Mouse (Mus musculus) neural tube, embryonic 11.5 days (tissue): Measurements from ENCODE around the gene Trmt44. TPM values are rescaled to one million over a fixed set of nuclear protein-coding genes. Genes with fewer than 3 reads are reported as not detected.

Experiments
- ATAC-seq: fragments of 200-750 bp; cut with Nextera tagmentation; 2 replicates; pipeline ENCODE4 v1.8.0; 2017; ENCODE audit warnings: moderate number of reproducible peaks, mild to moderate bottlenecking, moderate TSS enrichment, moderate library complexity; ENCODE audit not compliant: insufficient read depth, low FRiP score, low TSS enrichment
- DNase-seq: peaks from one replicate; pipeline ENCODE4 v3.0.0-alpha.2; 2015; ENCODE audit warnings: low spot score
- H3K27ac ChIP-seq: fragments of 300-500 bp; sonication (generic); 2 replicates; pipeline ENCODE4 v1.5.1; 2014; ENCODE audit warnings: low read depth, mild to moderate bottlenecking, low read length
- H3K27me3 ChIP-seq: fragments of 300-500 bp; sonication (generic); 2 replicates; pipeline ENCODE4 v1.6.1; 2014; ENCODE audit warnings: mild to moderate bottlenecking, low read length, mixed read lengths; ENCODE audit not compliant: control insufficient read depth, insufficient read depth
- H3K36me3 ChIP-seq: fragments of 300-500 bp; sonication (generic); 2 replicates; pipeline ENCODE4 v1.6.1; 2014; ENCODE audit warnings: mild to moderate bottlenecking, low read length, moderate library complexity, mixed read lengths; ENCODE audit not compliant: control insufficient read depth, insufficient read depth
- H3K4me1 ChIP-seq: fragments of 300-500 bp; sonication (generic); 2 replicates; pipeline ENCODE4 v1.6.1; 2014; ENCODE audit warnings: low read length, mixed read lengths; ENCODE audit not compliant: control insufficient read depth, insufficient read depth
- H3K4me2 ChIP-seq: fragments of 300-500 bp; sonication (generic); 2 replicates; pipeline ENCODE4 v1.6.1; 2014; ENCODE audit warnings: low read depth, mild to moderate bottlenecking, moderate library complexity
- H3K4me3 ChIP-seq: fragments of 300-500 bp; sonication (generic); 2 replicates; pipeline ENCODE4 v1.5.1; 2014; ENCODE audit warnings: low read depth, low read length
- H3K9ac ChIP-seq: fragments of 300-500 bp; sonication (generic); 2 replicates; pipeline ENCODE4 v1.6.1; 2014; ENCODE audit warnings: mild to moderate bottlenecking, low read length
- H3K9me3 ChIP-seq: fragments of 300-500 bp; sonication (generic); 2 replicates; pipeline ENCODE4 v1.6.1; 2016; ENCODE audit warnings: low read length; ENCODE audit not compliant: control insufficient read depth
- WGBS: fragments of 180-500 bp; shearing (Covaris S2); extraction: QIAGEN DNeasy Blood & Tissue Kit; methylation state at CpG from one replicate; pipeline ENCODE4 v1.1.7; 2014; 5-methylcytosine and 5-hydroxymethylcytosine counted together
- polyA plus RNA-seq: library from polyadenylated mRNA; unstranded; fragments of >200 nt; fragmentation: Nextera tagmentation; extraction: Ambion mirVana; gene quantifications from 2 replicates; pipeline ENCODE4 v1.2.1, GENCODE M21; 2014

Trmt44 gene
- polyA plus RNA-seq, 1 experiment from 2014 or later = 10.2 TPM

DNA sequence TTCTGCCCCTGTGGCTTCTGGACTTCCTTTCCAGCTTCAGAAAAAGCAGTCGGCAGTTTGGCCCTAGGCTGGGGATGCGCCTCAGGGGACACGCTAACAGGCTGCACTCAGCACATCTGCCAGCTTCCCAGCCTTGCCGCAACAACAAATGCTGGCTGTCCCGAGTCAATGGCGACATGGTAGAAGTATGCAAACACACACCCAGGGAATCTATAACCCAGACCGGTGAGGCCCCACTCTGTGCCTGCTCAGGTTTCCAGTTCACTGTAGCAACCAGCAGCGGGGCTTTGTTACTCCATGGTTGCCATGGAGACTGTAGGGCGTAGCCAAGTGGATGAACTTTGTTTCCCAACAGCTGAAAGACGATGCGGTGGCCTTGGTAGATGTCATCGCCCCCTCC lies 34.5 kb upstream of the Trmt44 start:
- Histone ChIP-seq H3K27ac (peak overlapping the region; percentile 35; the same call in 1 of the 2 replicates), H3K36me3 (no peaks in the 10 kb centered on the region), H3K4me3 (no peak overlapping the region), H3K27me3 (no peaks in the 10 kb centered on the region), H3K9ac (no peak overlapping the region), H3K4me2 (no peak overlapping the region), H3K9me3 (no peaks in the 10 kb centered on the region), H3K4me1 (peaks cover 14% of the 10 kb centered on the region)
- WGBS = 16% methylated on average over 12 of the region's 12 CpGs
- ATAC-seq = peak; percentile 71; the same call in 1 of the 2 replicates
- peak; percentile 71 for DNase-seq

DNA sequence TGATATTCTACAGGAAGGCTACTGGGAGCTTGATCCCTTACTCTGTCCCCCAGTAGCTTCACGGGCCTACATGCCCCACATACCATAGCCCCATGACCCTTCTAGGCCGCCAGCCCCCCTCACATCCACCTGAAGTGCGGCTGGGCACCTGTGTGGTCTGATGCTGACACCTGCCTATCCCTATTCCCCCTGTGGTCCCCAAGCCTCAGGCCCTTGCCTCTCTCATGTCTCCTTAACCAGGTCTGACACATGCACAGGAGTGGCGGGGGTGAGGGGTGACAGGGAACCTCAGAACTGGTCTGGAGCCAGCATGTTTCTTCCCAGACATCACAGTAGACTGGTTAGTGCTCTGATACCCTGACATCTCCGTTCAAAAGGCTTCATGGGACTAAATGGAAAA lies 33.7 kb upstream of the Trmt44 start:
- Histone ChIP-seq H3K4me2 (no peak overlapping the region), H3K36me3 (no peaks in the 10 kb centered on the region), H3K4me1 (peaks cover 14% of the 10 kb centered on the region), H3K9ac (no peak overlapping the region), H3K27me3 (no peaks in the 10 kb centered on the region), H3K9me3 (no peaks in the 10 kb centered on the region), H3K4me3 (no peak overlapping the region), H3K27ac (no peak overlapping the region)
- no peak for DNase-seq
- no peak for ATAC-seq
- WGBS = 79% methylated on average over 5 of the region's 5 CpGs

DNA sequence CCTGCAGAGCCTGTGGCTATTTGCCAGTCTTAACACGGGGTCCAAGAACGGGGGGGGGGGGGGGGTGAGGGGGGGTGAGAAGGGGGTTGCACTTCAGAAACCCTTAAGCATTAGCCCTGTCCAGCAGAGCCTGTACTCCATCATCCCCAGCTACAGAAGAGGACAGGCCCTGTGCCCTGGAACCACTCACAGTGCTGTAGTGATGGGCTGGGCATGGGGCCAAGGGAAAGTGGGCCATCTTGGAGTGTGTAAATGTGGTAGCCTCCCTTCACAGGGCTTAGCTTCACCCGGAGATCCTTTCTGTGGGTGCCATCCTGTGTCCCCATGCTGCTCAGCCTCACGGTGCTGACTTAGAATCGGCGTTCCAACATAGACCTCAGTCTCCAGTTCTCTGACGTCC lies 32.9 kb upstream of the Trmt44 start:
- DNase-seq = no peak
- Histone ChIP-seq H3K4me3 (no peak overlapping the region), H3K36me3 (no peaks in the 10 kb centered on the region), H3K9me3 (no peaks in the 10 kb centered on the region), H3K4me1 (peaks cover 14% of the 10 kb centered on the region), H3K27ac (no peak overlapping the region), H3K27me3 (no peaks in the 10 kb centered on the region), H3K4me2 (no peak overlapping the region), H3K9ac (no peak overlapping the region)
- WGBS = 80% methylated on average over 6 of the region's 7 CpGs
- ATAC-seq = no peak

DNA sequence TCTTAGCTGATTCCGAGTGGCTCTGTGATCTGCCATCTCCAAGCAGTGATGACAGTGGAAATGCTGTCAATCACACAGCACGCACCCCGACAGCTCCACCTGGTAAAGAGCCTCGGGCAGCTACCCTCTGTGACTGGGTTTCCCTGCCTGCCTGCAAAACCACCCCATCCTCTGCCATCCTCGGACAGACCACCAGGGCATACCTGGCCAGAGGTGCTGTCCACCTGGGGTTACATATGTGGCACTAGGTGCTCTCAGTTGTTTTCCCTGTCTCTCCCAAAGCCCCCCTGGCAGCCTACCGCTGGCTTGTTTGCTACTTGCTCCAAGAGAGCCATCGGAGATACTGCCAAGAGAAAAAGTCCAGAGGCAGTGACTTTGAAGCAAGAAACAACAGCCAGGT lies 31.9 kb upstream of the Trmt44 start:
- H3K4me1 ChIP-seq = peaks cover 14% of the 10 kb centered on the region
- no peaks in the 10 kb centered on the region for H3K9me3 ChIP-seq
- H3K9ac ChIP-seq = no peak overlapping the region
- DNase-seq (no peak), ATAC-seq (no peak)
- H3K4me2 ChIP-seq = no peak overlapping the region
- H3K27me3 ChIP-seq = no peaks in the 10 kb centered on the region
- H3K27ac ChIP-seq = no peak overlapping the region
- H3K36me3 ChIP-seq = no peaks in the 10 kb centered on the region
- no peak overlapping the region for H3K4me3 ChIP-seq
- WGBS = 87% methylated on average over 7 of the region's 7 CpGs

DNA sequence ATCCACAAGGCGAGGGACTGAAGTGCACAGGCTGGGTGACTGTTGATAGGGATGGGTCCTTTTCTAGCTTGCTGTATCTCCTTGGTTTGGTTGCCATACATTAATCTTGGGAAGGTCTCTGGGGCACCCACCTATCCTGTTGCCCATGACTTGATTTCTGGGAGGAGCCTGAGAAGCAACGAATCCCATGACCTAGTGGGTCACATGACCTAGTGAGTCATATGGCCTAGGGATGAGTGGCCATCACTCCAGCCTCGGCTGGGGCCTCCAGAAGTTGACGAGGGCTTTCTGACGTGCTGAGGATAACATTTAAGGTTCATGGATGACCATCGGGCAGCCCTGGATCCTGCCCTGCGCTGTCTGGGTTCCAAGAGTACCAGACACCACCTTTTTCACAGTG lies 30.5 kb upstream of the Trmt44 start:
- ATAC-seq = no peak
- no peaks in the 10 kb centered on the region for H3K27me3 ChIP-seq
- H3K9ac ChIP-seq = no peak overlapping the region
- no peaks in the 10 kb centered on the region for H3K9me3 ChIP-seq
- no peak overlapping the region for H3K4me2 ChIP-seq
- no peak overlapping the region for H3K27ac ChIP-seq
- no peaks in the 10 kb centered on the region for H3K36me3 ChIP-seq
- no peak overlapping the region for H3K4me3 ChIP-seq
- DNase-seq = no peak
- WGBS = 87% methylated on average over 7 of the region's 7 CpGs
- H3K4me1 ChIP-seq = peaks cover 14% of the 10 kb centered on the region

DNA sequence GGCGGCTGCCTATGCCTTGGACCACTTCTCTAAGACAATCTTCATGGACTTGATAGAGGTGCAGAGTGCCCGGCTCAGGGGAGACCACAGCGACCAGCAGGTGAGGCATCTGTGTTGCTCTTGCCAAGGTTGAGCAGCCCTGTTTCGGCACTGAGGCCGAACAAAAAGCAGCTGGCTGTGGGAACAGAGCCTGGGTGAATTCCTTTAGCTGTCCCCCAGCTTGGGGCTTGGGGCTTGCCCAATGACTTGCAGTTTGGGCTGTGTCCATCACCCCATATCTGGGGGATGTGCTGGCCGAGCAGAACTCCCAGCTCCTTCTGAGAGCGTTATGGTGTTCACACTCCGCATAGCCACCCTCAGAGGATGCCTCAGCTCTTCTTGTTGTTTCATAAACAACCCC lies 26.7 kb upstream of the Trmt44 start:
- no peaks in the 10 kb centered on the region for H3K27me3 ChIP-seq
- no peak overlapping the region for H3K27ac ChIP-seq
- H3K4me3 ChIP-seq = no peak overlapping the region
- no peak overlapping the region for H3K4me2 ChIP-seq
- ATAC-seq = no peak
- H3K9ac ChIP-seq = no peak overlapping the region
- no peak for DNase-seq
- H3K36me3 ChIP-seq = peaks cover 3% of the 10 kb centered on the region; the same call in 1 of the 2 replicates
- H3K4me1 ChIP-seq = no peaks in the 10 kb centered on the region
- no peaks in the 10 kb centered on the region for H3K9me3 ChIP-seq
- 93% methylated on average over 8 of the region's 8 CpGs for WGBS

DNA sequence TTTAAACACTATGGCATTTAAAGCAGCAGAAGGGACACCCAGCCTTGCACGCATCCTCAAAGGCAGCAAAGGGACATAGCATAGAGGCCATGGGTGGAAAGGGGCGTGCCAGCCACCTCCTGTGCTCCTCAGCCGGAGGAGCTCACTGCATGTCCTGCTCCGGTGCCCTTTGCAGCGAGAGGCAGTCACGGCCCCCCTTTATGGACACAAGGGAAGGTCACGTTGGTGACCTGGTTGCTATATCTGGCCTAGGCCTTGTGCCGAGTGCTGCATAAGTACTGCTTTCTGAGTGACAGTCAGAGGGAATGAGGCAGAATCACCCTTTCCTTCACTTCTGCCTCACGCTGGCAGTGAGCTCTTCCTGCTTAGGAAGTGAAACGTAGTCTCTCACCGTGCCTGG lies 25.4 kb upstream of the Trmt44 start:
- no peak overlapping the region for H3K27ac ChIP-seq
- H3K9ac ChIP-seq = no peak overlapping the region
- no peaks in the 10 kb centered on the region for H3K9me3 ChIP-seq
- H3K4me2 ChIP-seq = no peak overlapping the region
- peaks cover 3% of the 10 kb centered on the region; the same call in 1 of the 2 replicates for H3K36me3 ChIP-seq
- H3K4me1 ChIP-seq = no peaks in the 10 kb centered on the region
- DNase-seq (no peak), ATAC-seq (no peak)
- no peaks in the 10 kb centered on the region for H3K27me3 ChIP-seq
- 80% methylated on average over 11 of the region's 11 CpGs for WGBS
- no peak overlapping the region for H3K4me3 ChIP-seq

DNA sequence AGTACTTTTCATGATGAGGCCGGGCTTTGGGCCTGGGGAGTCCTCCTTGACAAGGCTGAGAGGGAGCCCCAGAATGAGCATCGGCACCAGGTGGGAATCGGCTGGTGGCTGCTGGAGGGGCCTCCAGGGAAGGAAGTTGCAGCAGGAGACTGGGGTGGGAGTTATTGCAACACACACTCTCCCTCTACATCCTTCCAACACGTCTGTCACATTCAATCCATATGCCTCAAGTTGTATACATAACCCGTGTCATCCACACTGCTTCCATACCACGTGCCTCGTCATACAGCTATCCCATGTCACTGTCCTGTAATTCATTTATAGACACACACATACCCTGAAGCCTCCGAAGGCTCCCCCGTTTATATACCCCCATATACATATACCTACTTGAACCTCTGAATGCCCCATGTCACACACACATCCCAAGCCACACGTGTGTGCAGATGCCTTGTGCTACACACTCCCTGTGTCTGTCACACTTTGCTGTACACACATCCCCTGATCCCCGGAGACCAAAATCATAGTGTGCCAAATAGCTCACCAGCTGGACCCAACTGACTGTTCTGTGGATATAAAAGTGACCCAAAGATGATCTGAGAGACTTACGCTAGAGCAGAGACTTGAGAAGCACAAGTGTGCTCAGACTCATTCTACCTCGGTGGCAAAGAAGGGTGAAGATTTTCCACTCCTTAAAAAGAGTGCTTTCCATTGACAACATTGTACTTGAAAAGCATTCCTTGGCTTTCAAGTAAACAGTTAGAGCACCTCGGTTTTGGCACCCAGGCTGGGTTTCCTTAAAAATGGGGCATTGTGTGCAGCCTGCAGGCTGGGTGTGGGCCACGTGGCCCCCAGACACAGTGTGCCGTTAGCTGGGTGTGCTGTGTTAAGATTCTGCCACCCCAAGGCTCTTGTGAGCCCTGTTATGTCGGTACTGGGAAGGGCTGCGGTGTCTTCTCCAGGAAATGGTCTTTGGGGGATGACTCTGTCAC lies 21.6 kb upstream of the Trmt44 start:
- no peak overlapping the region for H3K4me2 ChIP-seq
- no peak overlapping the region for H3K4me3 ChIP-seq
- ATAC-seq (no peak), DNase-seq (no peak)
- no peaks in the 10 kb centered on the region for H3K4me1 ChIP-seq
- H3K27me3 ChIP-seq = no peaks in the 10 kb centered on the region
- no peak overlapping the region for H3K27ac ChIP-seq
- peaks cover 9% of the 10 kb centered on the region; the same call in 1 of the 2 replicates for H3K36me3 ChIP-seq
- no peak overlapping the region for H3K9ac ChIP-seq
- WGBS = 85% methylated on average over 18 of the region's 18 CpGs
- no peaks in the 10 kb centered on the region for H3K9me3 ChIP-seq

DNA sequence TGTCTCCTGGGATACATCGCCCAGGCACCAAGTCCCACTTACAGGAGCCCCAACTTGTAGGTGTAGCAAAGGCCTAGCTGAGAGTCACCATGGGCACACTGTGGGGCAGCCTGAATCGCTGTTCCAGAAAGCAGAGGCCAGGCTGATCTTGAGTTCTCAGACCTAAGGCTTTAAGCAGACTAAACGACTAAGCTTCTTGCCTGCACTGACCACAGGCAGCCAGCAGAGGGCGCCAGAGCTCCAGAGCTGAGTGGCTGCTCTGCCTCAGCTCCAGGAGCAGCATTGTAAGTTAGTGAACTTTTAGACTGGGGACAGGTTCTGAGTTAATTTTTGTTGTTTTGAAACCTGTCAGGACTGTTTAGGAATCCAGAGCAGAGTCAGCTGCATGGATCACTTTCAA lies 20.8 kb upstream of the Trmt44 start:
- Histone ChIP-seq H3K36me3 (peaks cover 11% of the 10 kb centered on the region; the same call in 1 of the 2 replicates), H3K27me3 (no peaks in the 10 kb centered on the region), H3K27ac (no peak overlapping the region), H3K4me3 (no peak overlapping the region), H3K9ac (no peak overlapping the region), H3K4me1 (no peaks in the 10 kb centered on the region), H3K9me3 (no peaks in the 10 kb centered on the region), H3K4me2 (no peak overlapping the region)
- ATAC-seq (no peak), DNase-seq (peak; percentile 89)
- 16% methylated on average over 4 of the region's 4 CpGs for WGBS
